Mouse (Mus musculus): ENCODE results near the gene Rsph9. TPM values are rescaled to one million over a fixed set of nuclear protein-coding genes. Genes with fewer than 3 reads are reported as not detected.

Gene Rsph9
- polyA plus RNA-seq, 1 experiment: not detected

DNA sequence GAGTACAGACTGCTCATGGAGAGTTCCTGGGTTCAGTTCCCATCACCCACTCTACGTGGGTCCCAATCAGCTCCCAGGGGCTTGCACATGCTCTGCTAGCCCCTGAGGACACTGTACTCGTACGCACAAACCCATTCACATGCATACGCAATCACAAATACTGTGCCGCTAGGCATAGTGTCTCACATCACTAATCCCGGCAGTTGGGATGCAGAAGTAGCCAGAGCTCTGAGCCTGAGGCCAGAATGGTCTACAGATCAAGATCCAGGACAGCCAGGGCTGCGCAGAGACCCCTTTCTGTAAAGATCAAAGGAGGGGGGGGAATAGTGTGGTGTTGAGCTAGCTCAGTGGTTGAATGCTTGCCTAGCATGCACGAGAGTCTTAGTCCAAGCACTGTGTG is 13.1 kb upstream of the Rsph9 start:
- H3K27ac ChIP-seq (ENCODE audit: insufficient read depth, low read depth, low read length): no peak overlapping the region
- H3K4me3 ChIP-seq (ENCODE audit: insufficient read depth, low read depth, low read length): no peak overlapping the region
- H3K4me1 ChIP-seq (ENCODE audit: control insufficient read depth, insufficient read depth, low read length): peaks cover 6% of the 10 kb centered on the region
- 84% methylated on average over 8 of the region's 8 CpGs for WGBS
- TF ChIP-seq CTCF (IDR thresholded peaks at IDR 0.05; ENCODE audit: insufficient read depth, low read depth, low read length) (no peak), POLR2A (IDR thresholded peaks at IDR 0.05; ENCODE audit: insufficient read depth, low read depth, low read length) (no peak)

DNA sequence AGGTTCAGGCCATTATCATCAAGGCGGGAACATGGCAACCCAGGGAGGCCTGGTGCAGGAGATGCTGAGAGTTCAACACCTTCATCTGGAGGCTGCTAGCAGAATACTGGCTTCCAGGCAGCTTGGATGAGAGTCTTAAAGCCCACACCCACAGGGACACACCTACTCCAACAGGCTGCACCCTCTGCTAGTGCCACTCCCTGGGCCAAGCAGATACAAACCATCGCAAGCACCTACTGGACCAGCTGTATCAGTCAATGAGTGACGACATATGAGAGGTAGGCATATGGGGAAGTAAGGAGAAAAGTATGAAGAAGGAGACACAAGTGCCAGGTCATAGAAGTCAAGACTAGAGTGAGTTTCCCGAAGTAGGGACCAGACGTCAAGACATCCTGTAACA is 12.7 kb upstream of the Rsph9 start:
- 88% methylated on average over 5 of the region's 5 CpGs for WGBS
- no peak overlapping the region for H3K27ac ChIP-seq (ENCODE audit: insufficient read depth, low read depth, low read length)
- TF ChIP-seq CTCF (IDR thresholded peaks at IDR 0.05; ENCODE audit: insufficient read depth, low read depth, low read length): no peak
- no peak for TF ChIP-seq POLR2A (IDR thresholded peaks at IDR 0.05; ENCODE audit: insufficient read depth, low read depth, low read length)
- H3K4me1 ChIP-seq (ENCODE audit: control insufficient read depth, insufficient read depth, low read length): peaks cover 3% of the 10 kb centered on the region
- H3K4me3 ChIP-seq (ENCODE audit: insufficient read depth, low read depth, low read length): no peak overlapping the region

DNA sequence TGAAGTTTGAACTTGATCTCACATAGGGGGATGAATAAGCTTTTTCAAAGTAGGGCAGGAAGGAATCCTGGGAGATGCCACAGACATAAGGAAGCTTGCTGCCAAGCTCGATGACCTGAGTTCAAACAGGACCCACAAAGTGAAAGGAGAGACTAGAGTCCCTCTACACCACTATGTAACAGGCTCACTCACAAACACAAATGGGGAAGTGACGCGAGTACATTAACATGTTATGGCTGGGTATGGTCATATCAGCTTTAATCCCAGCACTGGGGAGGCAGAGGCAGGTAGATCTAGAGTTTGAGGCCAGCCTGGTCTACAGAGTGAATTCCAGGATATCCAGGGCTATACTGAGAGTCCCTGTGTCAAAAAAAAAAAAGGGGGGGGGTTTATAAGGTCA is 10.3 kb upstream of the Rsph9 start:
- WGBS: 98% methylated on average over 3 of the region's 3 CpGs
- Histone ChIP-seq H3K4me3 (ENCODE audit: insufficient read depth, low read depth, low read length) (no peak overlapping the region), H3K27ac (ENCODE audit: insufficient read depth, low read depth, low read length) (no peak overlapping the region), H3K4me1 (ENCODE audit: control insufficient read depth, insufficient read depth, low read length) (0 out of 2 replicates have a peak, but pooled peaks cover 2% of the 10 kb centered on the region)
- TF ChIP-seq CTCF (IDR thresholded peaks at IDR 0.05; ENCODE audit: insufficient read depth, low read depth, low read length) (no peak), POLR2A (IDR thresholded peaks at IDR 0.05; ENCODE audit: insufficient read depth, low read depth, low read length) (no peak)

DNA sequence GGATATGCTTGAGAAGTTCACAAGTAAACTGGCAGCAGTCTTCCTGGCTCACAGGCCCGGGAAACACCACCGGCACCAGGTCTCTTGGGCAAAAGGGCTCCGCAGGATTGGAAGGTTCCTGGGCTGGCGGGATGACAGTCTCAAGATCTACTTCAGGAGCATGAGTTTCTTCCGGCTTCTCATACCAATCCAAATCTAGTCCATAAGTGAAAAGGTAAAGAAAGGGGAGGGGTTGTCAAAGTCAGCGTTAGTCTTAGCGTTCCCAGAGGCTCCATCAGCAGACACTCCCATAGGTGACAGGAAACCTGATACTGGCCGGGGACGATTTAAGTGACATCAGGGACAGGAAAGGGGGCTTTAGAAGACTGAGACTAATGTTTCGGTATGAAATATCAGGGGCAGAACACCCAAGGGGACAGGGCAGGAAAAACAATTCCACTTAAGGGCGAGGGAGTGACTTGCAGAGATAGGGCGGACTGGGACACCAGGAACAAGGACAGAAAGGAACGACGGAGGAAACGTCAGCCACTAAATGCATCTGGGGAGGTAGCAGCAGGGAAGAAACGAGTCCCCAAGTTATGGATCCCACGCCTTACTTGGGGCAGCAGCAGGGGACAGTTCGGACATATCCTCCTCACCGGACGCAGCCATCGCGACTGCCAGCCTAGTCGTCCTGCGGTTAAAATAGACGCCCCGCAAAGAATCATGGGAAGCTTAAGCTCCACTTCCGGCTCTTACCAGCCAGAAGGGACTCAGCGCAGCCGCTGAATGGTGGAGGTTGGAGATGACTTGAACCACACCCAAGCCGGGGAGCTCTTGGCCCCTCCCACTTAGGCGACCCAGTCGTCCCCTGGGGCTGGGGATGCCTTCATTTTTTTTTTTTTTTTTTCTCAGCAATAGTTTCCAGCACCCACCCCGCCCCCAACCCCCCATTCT is 9.1 kb upstream of the Rsph9 start, which contains the start of gene Mad2l1bp:
Gene Mad2l1bp (minus strand): TSS at position 707 of the 936 bp plus-strand sequence.
- no peak for TF ChIP-seq CTCF (IDR thresholded peaks at IDR 0.05; ENCODE audit: insufficient read depth, low read depth, low read length)
- TF ChIP-seq POLR2A (IDR thresholded peaks at IDR 0.05; ENCODE audit: insufficient read depth, low read depth, low read length): peak; percentile 66
- Histone ChIP-seq H3K4me1 (ENCODE audit: control insufficient read depth, insufficient read depth, low read length) (0 out of 2 replicates have a peak, but pooled peaks cover 2% of the 10 kb centered on the region), H3K4me3 (ENCODE audit: insufficient read depth, low read depth, low read length) (peak within 1 kb of the TSS; percentile 88), H3K27ac (ENCODE audit: insufficient read depth, low read depth, low read length) (no peak within 1 kb of the TSS; the same call in 1 of the 2 replicates)
- WGBS: 6% methylated on average over 33 of the region's 33 CpGs

DNA sequence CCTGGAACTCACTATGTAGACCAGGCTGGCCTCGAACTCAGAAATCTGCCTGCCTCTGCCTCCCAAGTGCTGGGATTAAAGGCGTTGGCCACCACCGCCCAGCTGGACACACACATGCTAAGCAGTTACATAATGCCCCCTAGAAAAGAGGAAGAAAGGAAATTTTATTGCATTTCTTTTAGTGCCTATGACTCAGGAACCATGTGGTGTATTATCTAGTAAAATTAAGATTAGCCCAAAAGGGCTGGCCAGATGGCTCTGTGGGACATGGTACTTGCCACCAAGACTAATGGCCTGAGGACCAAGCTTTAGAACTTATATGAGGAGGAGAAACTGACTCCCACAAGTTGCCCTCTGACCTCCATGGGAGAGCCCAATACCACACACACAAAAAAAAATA is 4.1 kb downstream of the Rsph9 start:
- TF ChIP-seq CTCF (IDR thresholded peaks at IDR 0.05; ENCODE audit: insufficient read depth, low read depth, low read length): no peak
- no peak for TF ChIP-seq POLR2A (IDR thresholded peaks at IDR 0.05; ENCODE audit: insufficient read depth, low read depth, low read length)
- WGBS: 94% methylated on average over 3 of the region's 3 CpGs
- H3K4me1 ChIP-seq (ENCODE audit: control insufficient read depth, insufficient read depth, low read length): peaks cover 10% of the 10 kb centered on the region
- H3K27ac ChIP-seq (ENCODE audit: insufficient read depth, low read depth, low read length): no peak overlapping the region
- no peak overlapping the region for H3K4me3 ChIP-seq (ENCODE audit: insufficient read depth, low read depth, low read length)

DNA sequence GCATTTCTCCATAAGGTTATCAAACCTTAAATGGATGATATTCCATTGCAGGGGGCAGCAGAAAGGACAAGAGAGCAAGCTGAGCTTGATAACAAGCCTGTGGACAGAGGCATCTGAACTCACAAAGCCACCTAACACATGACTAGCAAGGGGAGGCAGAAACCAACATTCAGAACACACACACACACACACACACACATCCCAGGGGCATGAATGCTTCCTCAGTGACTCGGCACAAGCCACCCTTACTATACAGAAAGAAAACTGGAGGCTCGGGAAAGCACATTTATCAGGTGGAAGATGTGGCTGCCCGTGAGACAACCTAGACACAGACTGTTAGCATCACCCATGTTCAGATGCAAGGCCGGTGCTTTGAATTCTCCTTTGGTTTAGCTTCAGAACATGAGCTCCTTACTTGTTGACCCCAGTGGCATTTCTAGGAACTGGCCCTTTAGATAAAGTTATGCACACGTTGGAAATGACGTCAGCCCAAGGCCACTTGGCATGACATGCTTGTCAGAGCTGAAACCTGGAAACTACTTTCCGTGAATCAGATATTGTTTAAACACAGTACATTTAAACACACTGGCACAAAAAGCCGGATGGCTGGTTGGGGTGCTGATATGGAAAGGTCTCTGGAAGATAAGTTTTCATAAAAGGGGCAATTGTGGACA is 5.3 kb downstream of the Rsph9 start:
- TF ChIP-seq POLR2A (IDR thresholded peaks at IDR 0.05; ENCODE audit: insufficient read depth, low read depth, low read length) (no peak), CTCF (IDR thresholded peaks at IDR 0.05; ENCODE audit: insufficient read depth, low read depth, low read length) (no peak)
- 80% methylated on average over 8 of the region's 8 CpGs for WGBS
- peaks cover 8% of the 10 kb centered on the region for H3K4me1 ChIP-seq (ENCODE audit: control insufficient read depth, insufficient read depth, low read length)
- no peak overlapping the region for H3K4me3 ChIP-seq (ENCODE audit: insufficient read depth, low read depth, low read length)
- no peak overlapping the region for H3K27ac ChIP-seq (ENCODE audit: insufficient read depth, low read depth, low read length)

GRCm38 (mm10) chr17:46132862-46133261 is 11.2 kb downstream of the Rsph9 start:
- TF ChIP-seq POLR2A (IDR thresholded peaks at IDR 0.05; ENCODE audit: insufficient read depth, low read depth, low read length) (no peak), CTCF (IDR thresholded peaks at IDR 0.05; ENCODE audit: insufficient read depth, low read depth, low read length) (no peak)
- 74% methylated on average over 8 of the region's 8 CpGs for WGBS
- Histone ChIP-seq H3K4me3 (ENCODE audit: insufficient read depth, low read depth, low read length) (no peak overlapping the region), H3K4me1 (ENCODE audit: control insufficient read depth, insufficient read depth, low read length) (no peaks in the 10 kb centered on the region), H3K27ac (ENCODE audit: insufficient read depth, low read depth, low read length) (no peak overlapping the region)

DNA sequence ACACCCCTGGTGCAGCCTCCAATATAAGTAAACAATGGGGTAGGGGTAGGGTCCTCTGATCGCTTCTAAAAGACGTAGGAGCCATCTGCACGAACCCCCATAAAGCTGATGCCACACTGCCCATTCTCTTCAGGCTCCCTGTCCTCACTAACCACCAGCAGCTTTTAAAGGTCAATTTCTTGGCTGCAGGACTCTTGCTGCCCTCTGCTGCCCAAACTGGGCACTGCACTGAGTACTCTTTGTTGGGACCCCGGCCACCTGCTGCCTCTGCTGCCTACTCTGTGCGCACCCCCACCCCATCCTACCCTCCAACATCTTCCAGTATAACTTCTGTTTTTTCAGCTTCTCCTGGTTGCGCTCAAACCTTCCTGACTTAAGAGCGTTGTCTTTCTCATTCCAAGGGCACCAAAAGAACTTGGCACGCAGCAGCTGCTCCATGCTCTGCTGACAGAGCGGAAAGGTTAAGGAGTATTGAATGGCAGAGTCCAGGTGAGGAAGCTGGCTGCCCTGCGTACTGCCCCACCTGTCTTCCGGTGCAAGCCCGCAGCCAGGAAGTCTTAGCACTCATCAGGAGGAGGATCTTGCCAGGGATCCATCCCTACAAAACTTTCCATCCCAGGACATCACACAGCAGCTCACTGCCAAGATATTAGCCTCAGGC is 11.8 kb downstream of the Rsph9 start:
- H3K27ac ChIP-seq (ENCODE audit: insufficient read depth, low read depth, low read length): no peak overlapping the region
- H3K4me3 ChIP-seq (ENCODE audit: insufficient read depth, low read depth, low read length): no peak overlapping the region
- no peaks in the 10 kb centered on the region for H3K4me1 ChIP-seq (ENCODE audit: control insufficient read depth, insufficient read depth, low read length)
- no peak for TF ChIP-seq POLR2A (IDR thresholded peaks at IDR 0.05; ENCODE audit: insufficient read depth, low read depth, low read length)
- peak; percentile 82 for TF ChIP-seq CTCF (IDR thresholded peaks at IDR 0.05; ENCODE audit: insufficient read depth, low read depth, low read length)
- WGBS: 20% methylated on average over 12 of the region's 12 CpGs

All from olfactory bulb, adult 2 months (tissue).